Mouse (Mus musculus) bone marrow macrophage, adult 2 months (primary cell): Measurements from ENCODE around the gene Tfap2c.

Source experiments
- CTCF ChIP-seq: IDR thresholded peaks from 2 replicates; pipeline ENCODE4 v1.5.1; 2012; ENCODE audit warnings: low read depth, mild to moderate bottlenecking, low read length, moderate library complexity
- POLR2A ChIP-seq: IDR thresholded peaks from 2 replicates; pipeline ENCODE4 v1.6.1; 2012; ENCODE audit warnings: mild to moderate bottlenecking, low read depth, low read length, borderline replicate concordance

DNA sequence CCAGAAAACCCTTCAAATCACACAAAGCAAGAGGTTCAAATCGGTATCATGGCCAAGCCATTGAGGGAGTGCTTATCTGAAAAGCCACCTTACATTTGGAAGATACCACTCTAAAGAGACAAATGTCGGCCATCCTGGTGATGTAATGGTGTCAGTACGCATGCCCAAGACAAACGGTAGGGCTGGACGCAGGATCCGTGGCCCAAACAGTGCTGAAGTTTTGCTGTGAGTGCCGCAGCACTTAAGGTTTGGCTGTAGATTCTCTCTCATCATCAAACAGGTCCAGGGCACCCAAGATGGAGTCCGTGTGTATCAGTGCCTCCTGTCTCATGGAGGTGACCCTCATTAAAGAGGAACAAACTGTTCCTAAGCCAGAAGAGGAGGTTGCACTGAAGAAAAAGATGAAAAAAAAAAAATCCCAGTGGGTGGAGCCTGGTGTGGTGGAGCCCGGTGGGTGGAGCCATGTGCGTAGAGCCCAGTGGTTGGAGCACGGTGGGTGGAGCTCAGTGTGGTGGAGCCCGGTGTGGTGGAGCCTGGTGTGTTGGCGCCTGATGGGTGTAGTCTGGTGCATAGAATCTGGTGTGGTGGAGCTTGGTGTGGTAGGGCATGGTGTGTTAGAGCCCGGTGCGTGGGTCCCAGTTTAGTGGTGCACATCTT is 39.2 kb upstream of the Tfap2c start:
- TF ChIP-seq CTCF (no peak), POLR2A (no peak)
